In the genomic region with DNA sequence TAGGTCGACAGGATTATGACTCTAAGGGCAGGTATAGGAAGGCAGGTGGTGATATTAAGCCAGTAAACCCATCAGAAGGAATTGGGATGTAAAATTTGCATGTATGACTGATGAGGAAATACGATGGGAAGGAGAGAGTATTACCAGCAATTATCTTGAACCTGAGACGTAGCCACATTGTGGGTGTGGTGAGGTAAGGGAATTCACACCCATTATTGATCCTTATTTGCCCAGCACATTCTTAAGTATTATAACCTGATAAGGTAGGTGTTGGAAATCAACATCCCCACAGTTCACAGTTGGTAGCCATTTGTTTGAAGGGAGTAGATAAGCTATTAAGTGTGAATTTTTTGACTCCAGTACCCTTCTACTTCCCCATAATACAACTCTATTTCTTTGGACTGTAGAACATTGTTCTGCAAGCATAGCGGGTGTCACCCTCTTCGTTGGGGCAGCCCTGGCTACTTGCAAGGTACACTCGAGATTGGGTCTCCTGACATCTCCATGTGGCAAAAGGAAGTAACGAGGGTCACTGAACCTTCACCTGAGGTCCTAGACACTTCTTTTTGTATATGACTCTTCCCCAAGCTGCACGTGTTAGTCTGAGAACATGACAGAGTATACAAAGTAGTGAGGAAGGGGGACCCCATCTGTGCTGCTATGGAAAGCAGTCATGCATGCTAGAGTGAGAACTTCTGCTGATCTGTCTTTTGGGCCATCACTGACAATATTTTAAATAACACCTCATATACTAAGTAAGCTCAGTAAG, we compare ENCODE assay signal across 24 mouse cellular contexts.
A peak's percentile ranks its signal among the peaks of the same experiment; 100 is the strongest.
DNase-seq lines count a peak whose midpoint lies in the region; ATAC-seq and TF ChIP-seq lines count a peak whose summit lies in the region.
"Had no signal": no experiment of that assay in that cellular context is flagged by ENCODE, and none has a peak within 500 bp of the region (broad histone marks: within the 10 kb centered on the region; RNA-seq: fewer than 3 reads in every experiment).

No protein-coding gene starts in this region.

- no peak overlapping the region for H3K27ac ChIP-seq in limb, embryonic 11.5 days (replicated peaks; ENCODE audit: low read depth, low read length)
- no peak overlapping the region for H3K27ac ChIP-seq in limb, embryonic 10.5 days
- H3K27ac ChIP-seq in intestine, embryonic 15.5 days = no peak overlapping the region
- no peak overlapping the region for H3K27ac ChIP-seq in cerebellum, adult 2 months (ENCODE audit: insufficient read depth, low read length)
- no peak overlapping the region for H3K27ac ChIP-seq in neural tube, embryonic 15.5 days (replicated peaks)
- H3K27ac ChIP-seq: embryonic facial prominence, embryonic 15.5 days; forebrain, embryonic 12.5 days; heart, adult 2 months; heart, embryonic 15.5 days; hindbrain, embryonic 12.5 days had no signal

- no peak overlapping the region for H3K4me3 ChIP-seq in limb, embryonic 11.5 days (ENCODE audit: low read depth, low read length)
- no peak overlapping the region for H3K4me3 ChIP-seq in limb, embryonic 10.5 days
- H3K4me3 ChIP-seq in intestine, embryonic 15.5 days (replicated peaks) = no peak overlapping the region
- no peak overlapping the region for H3K4me3 ChIP-seq in cerebellum, adult 2 months (replicated peaks; ENCODE audit: insufficient read depth, low read depth, low read length)
- no peak overlapping the region for H3K4me3 ChIP-seq in neural tube, embryonic 15.5 days (replicated peaks)
- H3K4me3 ChIP-seq: embryonic facial prominence, embryonic 15.5 days; forebrain, embryonic 12.5 days; heart, adult 2 months; heart, embryonic 15.5 days; hindbrain, embryonic 12.5 days had no signal

- no peaks in the 10 kb centered on the region for H3K36me3 ChIP-seq in limb, embryonic 11.5 days (ENCODE audit: control insufficient read depth, insufficient read depth, low read length)
- H3K36me3 ChIP-seq in limb, embryonic 10.5 days = no peaks in the 10 kb centered on the region
- no peaks in the 10 kb centered on the region for H3K36me3 ChIP-seq in intestine, embryonic 15.5 days
- H3K36me3 ChIP-seq in splenic B cell, adult 2 months (ENCODE audit: control insufficient read depth, insufficient read depth, low read length, poor library complexity, severe bottlenecking) = no peaks in the 10 kb centered on the region
- no peaks in the 10 kb centered on the region for H3K36me3 ChIP-seq in neural tube, embryonic 15.5 days
- H3K36me3 ChIP-seq: embryonic facial prominence, embryonic 15.5 days; forebrain, embryonic 12.5 days; G1E; heart, embryonic 15.5 days; hindbrain, embryonic 12.5 days had no signal

- peak; percentile 0 for DNase-seq in limb, embryonic 11.5 days (ENCODE audit: low spot score)
- DNase-seq in limb, embryonic 10.5 days (ENCODE audit: low spot score) = no peak
- peak; percentile 65 for DNase-seq in splenic B cell, adult 2 months (ENCODE audit: low read depth, low spot score)
- DNase-seq in cerebellum, adult 2 months = no peak
- DNase-seq in right cerebral cortex, postnatal 14 days = no peak
- DNase-seq in urinary bladder, adult 2 months (ENCODE audit: low spot score) = no peak
- DNase-seq: adrenal gland, adult 8-10 months; adrenal gland, postnatal 36 days; cerebellum, adult 8-10 months; cerebellum, postnatal 14 days; embryo, embryonic 11 days; gastrocnemius, postnatal 14 days; heart, adult 2 months; heart, postnatal 36 days had no signal

- TF ChIP-seq POLR2A in cerebellum, adult 2 months (IDR thresholded peaks at IDR 0.05; ENCODE audit: borderline replicate concordance, insufficient read depth, low read length) = no peak

- H3K4me2 ChIP-seq in limb, embryonic 11.5 days (ENCODE audit: low read depth, severe bottlenecking) = no peak overlapping the region
- no peak overlapping the region for H3K4me2 ChIP-seq in intestine, embryonic 15.5 days (replicated peaks)
- no peak overlapping the region for H3K4me2 ChIP-seq in neural tube, embryonic 15.5 days
- H3K4me2 ChIP-seq: embryonic facial prominence, embryonic 15.5 days; forebrain, embryonic 12.5 days; heart, embryonic 11.5 days; heart, embryonic 15.5 days; hindbrain, embryonic 12.5 days had no signal

- H3K27me3 ChIP-seq in limb, embryonic 11.5 days (ENCODE audit: control insufficient read depth, insufficient read depth, low read length) = no peaks in the 10 kb centered on the region
- H3K27me3 ChIP-seq in limb, embryonic 10.5 days (ENCODE audit: low read depth, poor library complexity, severe bottlenecking) = no peaks in the 10 kb centered on the region
- no peaks in the 10 kb centered on the region for H3K27me3 ChIP-seq in intestine, embryonic 15.5 days (replicated peaks)
- no peaks in the 10 kb centered on the region for H3K27me3 ChIP-seq in splenic B cell, adult 2 months (ENCODE audit: control insufficient read depth, insufficient read depth, low read length, poor library complexity, severe bottlenecking)
- no peaks in the 10 kb centered on the region for H3K27me3 ChIP-seq in cerebellum, adult 2 months (ENCODE audit: control insufficient read depth, insufficient read depth, low read length)
- no peaks in the 10 kb centered on the region for H3K27me3 ChIP-seq in neural tube, embryonic 15.5 days (replicated peaks)
- H3K27me3 ChIP-seq: embryonic facial prominence, embryonic 15.5 days; forebrain, embryonic 12.5 days; heart, embryonic 15.5 days; hindbrain, embryonic 12.5 days had no signal

- 85% methylated on average over 8 of the region's 8 CpGs for whole genome bisulfite sequencing in limb, embryonic 11.5 days
- WGBS in limb, embryonic 10.5 days = 79% methylated on average over 8 of the region's 8 CpGs
- WGBS in intestine, embryonic 15.5 days = 68% methylated on average over 8 of the region's 8 CpGs
- 77% methylated on average over 8 of the region's 8 CpGs for WGBS in cerebellum, adult 2 months
- 84% methylated on average over 8 of the region's 8 CpGs for WGBS in neural tube, embryonic 15.5 days

- H3K9me3 ChIP-seq in limb, embryonic 11.5 days (ENCODE audit: control insufficient read depth, low read length) = no peaks in the 10 kb centered on the region
- no peaks in the 10 kb centered on the region for H3K9me3 ChIP-seq in limb, embryonic 10.5 days (replicated peaks)
- H3K9me3 ChIP-seq in intestine, embryonic 15.5 days = no peaks in the 10 kb centered on the region
- H3K9me3 ChIP-seq in neural tube, embryonic 15.5 days (replicated peaks) = no peaks in the 10 kb centered on the region
- H3K9me3 ChIP-seq: embryonic facial prominence, embryonic 15.5 days; forebrain, embryonic 12.5 days; G1E; heart, embryonic 15.5 days; hindbrain, embryonic 12.5 days had no signal

- ATAC-seq in limb, embryonic 11.5 days (ENCODE audit: insufficient number of reproducible peaks, low FRiP score, low TSS enrichment, low read depth) = no peak
- ATAC-seq in intestine, embryonic 15.5 days = peak; percentile 70
- no peak for ATAC-seq in neural tube, embryonic 15.5 days (ENCODE audit: low FRiP score)
- ATAC-seq: forebrain, embryonic 16.5 days; hindbrain, embryonic 16.5 days had no signal

- TF ChIP-seq CTCF in cerebellum, adult 2 months (IDR thresholded peaks at IDR 0.05; ENCODE audit: borderline replicate concordance, insufficient read depth, low read depth, low read length) = no peak

- H3K9ac ChIP-seq in limb, embryonic 11.5 days (ENCODE audit: low read length) = no peak overlapping the region
- no peak overlapping the region for H3K9ac ChIP-seq in intestine, embryonic 15.5 days
- no peak overlapping the region for H3K9ac ChIP-seq in neural tube, embryonic 15.5 days (replicated peaks)
- H3K9ac ChIP-seq: embryonic facial prominence, embryonic 15.5 days; forebrain, embryonic 12.5 days; heart, embryonic 15.5 days; hindbrain, embryonic 12.5 days had no signal

- H3K4me1 ChIP-seq in limb, embryonic 11.5 days (ENCODE audit: control insufficient read depth, insufficient read depth, low read length) = 0 out of 2 replicates have a peak, but pooled peaks cover 3% of the 10 kb centered on the region
- peaks cover 11% of the 10 kb centered on the region; the same call in 1 of the 2 replicates for H3K4me1 ChIP-seq in limb, embryonic 10.5 days
- no peaks in the 10 kb centered on the region for H3K4me1 ChIP-seq in intestine, embryonic 15.5 days (replicated peaks)
- no peaks in the 10 kb centered on the region for H3K4me1 ChIP-seq in cerebellum, adult 2 months (ENCODE audit: control insufficient read depth, insufficient read depth, low read length)
- H3K4me1 ChIP-seq in neural tube, embryonic 15.5 days = no peaks in the 10 kb centered on the region
- H3K4me1 ChIP-seq: heart, embryonic 15.5 days had no signal

Comparison
In these comparisons a context has a peak if more than half of its experiments do, and no peak if none do; other contexts are left out.
1. DNase-seq: peak in limb, embryonic 11.5 days (single experiment) and splenic B cell, adult 2 months (single experiment); none in limb, embryonic 10.5 days (single experiment), cerebellum, adult 2 months (0 of 2), right cerebral cortex, postnatal 14 days (single experiment) and urinary bladder, adult 2 months (single experiment).